Mouse (Mus musculus): Measurements from ENCODE around the gene Lsm4. TPM values are rescaled to one million over a fixed set of nuclear protein-coding genes. Genes with fewer than 3 reads are reported as not detected.

Lsm4 gene
- polyA plus RNA-seq, 1 experiment = 300 TPM

GRCm38 (mm10) chr8:70647343-70648163, 25.5 kb upstream of the Lsm4 start:
- TF ChIP-seq USF1 (IDR thresholded peaks at IDR 0.05; ENCODE audit: low read depth) (no peak), MYOD1 (IDR thresholded peaks at IDR 0.05; ENCODE audit: control insufficient read depth, insufficient read length, low read depth) (no peak), CEBPB (IDR thresholded peaks at IDR 0.05; ENCODE audit: low read depth) (no peak), FOSL1 (IDR thresholded peaks at IDR 0.05; ENCODE audit: insufficient read depth, low read length, poor library complexity, severe bottlenecking) (no peak), MAX (IDR thresholded peaks at IDR 0.05) (no peak), MYOG (IDR thresholded peaks at IDR 0.05; ENCODE audit: control insufficient read depth, extremely low read depth, insufficient read length) (no peak)
- Histone ChIP-seq H3K79me2 (ENCODE audit: control insufficient read depth, insufficient read depth) (no peaks in the 10 kb centered on the region), H3K27me3 (ENCODE audit: control insufficient read depth, insufficient read depth, insufficient read length) (no peaks in the 10 kb centered on the region), H3K79me3 (ENCODE audit: low read depth) (no peaks in the 10 kb centered on the region), H3ac (ENCODE audit: control insufficient read depth, insufficient read length, low read depth) (no peak overlapping the region), H3K36me3 (ENCODE audit: control insufficient read depth, insufficient read depth) (peaks cover 25% of the 10 kb centered on the region), H3K4me3 (ENCODE audit: insufficient read depth, poor library complexity, severe bottlenecking) (no peak overlapping the region)

GRCm38 (mm10) chr8:70648164-70648442, 24.9 kb upstream of the Lsm4 start:
- H3K79me3 ChIP-seq (ENCODE audit: low read depth) = no peaks in the 10 kb centered on the region
- H3ac ChIP-seq (ENCODE audit: control insufficient read depth, insufficient read length, low read depth) = no peak overlapping the region
- H3K4me3 ChIP-seq (ENCODE audit: insufficient read depth, poor library complexity, severe bottlenecking) = no peak overlapping the region
- no peaks in the 10 kb centered on the region for H3K27me3 ChIP-seq (ENCODE audit: control insufficient read depth, insufficient read depth, insufficient read length)
- peaks cover 25% of the 10 kb centered on the region for H3K36me3 ChIP-seq (ENCODE audit: control insufficient read depth, insufficient read depth)
- TF ChIP-seq MYOG (IDR thresholded peaks at IDR 0.05; ENCODE audit: control insufficient read depth, extremely low read depth, insufficient read length) (no peak), CTCF (IDR thresholded peaks at IDR 0.05; ENCODE audit: control insufficient read depth, insufficient read depth, insufficient read length) (no peak), FOSL1 (IDR thresholded peaks at IDR 0.05; ENCODE audit: insufficient read depth, low read length, poor library complexity, severe bottlenecking) (no peak), USF1 (IDR thresholded peaks at IDR 0.05; ENCODE audit: low read depth) (no peak), MAX (IDR thresholded peaks at IDR 0.05) (no peak), CEBPB (IDR thresholded peaks at IDR 0.05; ENCODE audit: low read depth) (no peak), MYOD1 (IDR thresholded peaks at IDR 0.05; ENCODE audit: control insufficient read depth, insufficient read length, low read depth) (no peak)
- H3K79me2 ChIP-seq (ENCODE audit: control insufficient read depth, insufficient read depth) = no peaks in the 10 kb centered on the region

- Histone ChIP-seq H3K4me3 (ENCODE audit: insufficient read depth, poor library complexity, severe bottlenecking) (no peak overlapping the region), H3K27me3 (ENCODE audit: control insufficient read depth, insufficient read depth, insufficient read length) (no peaks in the 10 kb centered on the region), H3ac (ENCODE audit: control insufficient read depth, insufficient read length, low read depth) (no peak overlapping the region), H3K79me3 (ENCODE audit: low read depth) (no peaks in the 10 kb centered on the region), H3K79me2 (ENCODE audit: control insufficient read depth, insufficient read depth) (no peaks in the 10 kb centered on the region), H3K36me3 (ENCODE audit: control insufficient read depth, insufficient read depth) (peaks cover 25% of the 10 kb centered on the region)
- no peak for TF ChIP-seq FOSL1 (IDR thresholded peaks at IDR 0.05; ENCODE audit: insufficient read depth, low read length, poor library complexity, severe bottlenecking)
- no peak for TF ChIP-seq MAX (IDR thresholded peaks at IDR 0.05)
- TF ChIP-seq CTCF (IDR thresholded peaks at IDR 0.05; ENCODE audit: control insufficient read depth, insufficient read depth, insufficient read length) = no peak
- TF ChIP-seq MYOD1 (IDR thresholded peaks at IDR 0.05; ENCODE audit: control insufficient read depth, insufficient read length, low read depth) = no peak
- no peak for TF ChIP-seq CEBPB (IDR thresholded peaks at IDR 0.05; ENCODE audit: low read depth)
- TF ChIP-seq USF1 (IDR thresholded peaks at IDR 0.05; ENCODE audit: low read depth) = no peak
- TF ChIP-seq MYOG (IDR thresholded peaks at IDR 0.05; ENCODE audit: control insufficient read depth, extremely low read depth, insufficient read length) = no peak
Measured at GRCm38 (mm10) chr8:70648921-70649320, 24.1 kb upstream of the Lsm4 start.

- H3K4me3 ChIP-seq (ENCODE audit: insufficient read depth, poor library complexity, severe bottlenecking) = no peak overlapping the region
- no peak overlapping the region for H3ac ChIP-seq (ENCODE audit: control insufficient read depth, insufficient read length, low read depth)
- H3K27me3 ChIP-seq (ENCODE audit: control insufficient read depth, insufficient read depth, insufficient read length) = no peaks in the 10 kb centered on the region
- no peaks in the 10 kb centered on the region for H3K79me3 ChIP-seq (ENCODE audit: low read depth)
- H3K36me3 ChIP-seq (ENCODE audit: control insufficient read depth, insufficient read depth) = peaks cover 25% of the 10 kb centered on the region
- H3K79me2 ChIP-seq (ENCODE audit: control insufficient read depth, insufficient read depth) = no peaks in the 10 kb centered on the region
- peak; percentile 69 for TF ChIP-seq USF1 (IDR thresholded peaks at IDR 0.05; ENCODE audit: low read depth)
- no peak for TF ChIP-seq MYOG (IDR thresholded peaks at IDR 0.05; ENCODE audit: control insufficient read depth, extremely low read depth, insufficient read length)
Measured at GRCm38 (mm10) chr8:70649324-70649723, 23.7 kb upstream of the Lsm4 start.

- no peaks in the 10 kb centered on the region for H3K79me3 ChIP-seq (ENCODE audit: low read depth)
- H3ac ChIP-seq (ENCODE audit: control insufficient read depth, insufficient read length, low read depth) = no peak overlapping the region
- TF ChIP-seq MYOG (IDR thresholded peaks at IDR 0.05; ENCODE audit: control insufficient read depth, extremely low read depth, insufficient read length) = no peak
- TF ChIP-seq FOSL1 (IDR thresholded peaks at IDR 0.05; ENCODE audit: insufficient read depth, low read length, poor library complexity, severe bottlenecking) = no peak
- no peak for TF ChIP-seq CTCF (IDR thresholded peaks at IDR 0.05; ENCODE audit: control insufficient read depth, insufficient read depth, insufficient read length)
- no peak for TF ChIP-seq USF1 (IDR thresholded peaks at IDR 0.05; ENCODE audit: low read depth)
- no peak for TF ChIP-seq CEBPB (IDR thresholded peaks at IDR 0.05; ENCODE audit: low read depth)
- TF ChIP-seq MYOD1 (IDR thresholded peaks at IDR 0.05; ENCODE audit: control insufficient read depth, insufficient read length, low read depth) = no peak
- no peak for TF ChIP-seq MAX (IDR thresholded peaks at IDR 0.05)
- H3K79me2 ChIP-seq (ENCODE audit: control insufficient read depth, insufficient read depth) = no peaks in the 10 kb centered on the region
- H3K36me3 ChIP-seq (ENCODE audit: control insufficient read depth, insufficient read depth) = peaks cover 27% of the 10 kb centered on the region
- no peaks in the 10 kb centered on the region for H3K27me3 ChIP-seq (ENCODE audit: control insufficient read depth, insufficient read depth, insufficient read length)
- H3K4me3 ChIP-seq (ENCODE audit: insufficient read depth, poor library complexity, severe bottlenecking) = no peak overlapping the region
Measured at GRCm38 (mm10) chr8:70650351-70650750, 22.7 kb upstream of the Lsm4 start.

GRCm38 (mm10) chr8:70653226-70653625, 19.8 kb upstream of the Lsm4 start:
- Histone ChIP-seq H3K79me3 (ENCODE audit: low read depth) (no peaks in the 10 kb centered on the region), H3ac (ENCODE audit: control insufficient read depth, insufficient read length, low read depth) (no peak overlapping the region), H3K79me2 (ENCODE audit: control insufficient read depth, insufficient read depth) (peaks cover 10% of the 10 kb centered on the region), H3K4me3 (ENCODE audit: insufficient read depth, poor library complexity, severe bottlenecking) (no peak overlapping the region), H3K36me3 (ENCODE audit: control insufficient read depth, insufficient read depth) (peaks cover 44% of the 10 kb centered on the region), H3K27me3 (ENCODE audit: control insufficient read depth, insufficient read depth, insufficient read length) (no peaks in the 10 kb centered on the region)
- TF ChIP-seq CEBPB (IDR thresholded peaks at IDR 0.05; ENCODE audit: low read depth) = no peak
- no peak for TF ChIP-seq MYOD1 (IDR thresholded peaks at IDR 0.05; ENCODE audit: control insufficient read depth, insufficient read length, low read depth)
- no peak for TF ChIP-seq MAX (IDR thresholded peaks at IDR 0.05)
- TF ChIP-seq CTCF (IDR thresholded peaks at IDR 0.05; ENCODE audit: control insufficient read depth, insufficient read depth, insufficient read length) = peak; percentile 26
- no peak for TF ChIP-seq USF1 (IDR thresholded peaks at IDR 0.05; ENCODE audit: low read depth)
- TF ChIP-seq MYOG (IDR thresholded peaks at IDR 0.05; ENCODE audit: control insufficient read depth, extremely low read depth, insufficient read length) = no peak
